Mouse (Mus musculus) stomach, postnatal 0 days (tissue): Measurements from ENCODE around the gene Lrpap1. TPM values are rescaled to one million over a fixed set of nuclear protein-coding genes. Genes with fewer than 3 reads are reported as not detected.

Experiments used
- ATAC-seq: fragments of 200-750 bp; cut with Nextera tagmentation; 2 replicates; pipeline ENCODE4 v1.8.0; 2017; ENCODE audit not compliant: low FRiP score, low TSS enrichment
- DNase-seq: peaks from one replicate; pipeline ENCODE4 v3.0.0-alpha.2; 2016; ENCODE audit warnings: low spot score
- H3K27ac ChIP-seq: fragments of 300-500 bp; sonication (generic); replicated peaks from 2 replicates; pipeline ENCODE4 v1.5.1; 2014; ENCODE audit warnings: mild to moderate bottlenecking, control low read depth
- H3K27me3 ChIP-seq: fragments of 300-500 bp; sonication (generic); 2 replicates; pipeline ENCODE4 v1.6.1; 2014; ENCODE audit warnings: low read length; ENCODE audit not compliant: control insufficient read depth, insufficient read depth
- H3K36me3 ChIP-seq: fragments of 300-500 bp; sonication (generic); 2 replicates; pipeline ENCODE4 v1.6.1; 2014; ENCODE audit warnings: low read length, mixed read lengths; ENCODE audit not compliant: control insufficient read depth, insufficient read depth
- H3K4me1 ChIP-seq: fragments of 300-500 bp; sonication (generic); replicated peaks from 2 replicates; pipeline ENCODE4 v1.6.1; 2014; ENCODE audit warnings: antibody characterized with exemption; ENCODE audit not compliant: control insufficient read depth, insufficient read depth
- H3K4me2 ChIP-seq: fragments of 300-500 bp; sonication (generic); replicated peaks from 2 replicates; pipeline ENCODE4 v1.6.1; 2014; ENCODE audit warnings: low read depth, mild to moderate bottlenecking, control low read depth, moderate library complexity
- H3K4me3 ChIP-seq: fragments of 300-500 bp; sonication (generic); 2 replicates; pipeline ENCODE4 v1.5.1; 2014; ENCODE audit warnings: low read depth, low read length, control low read depth
- H3K9ac ChIP-seq: fragments of 300-500 bp; sonication (generic); 2 replicates; pipeline ENCODE4 v1.6.1; 2014; ENCODE audit warnings: mild to moderate bottlenecking, low read length, control low read depth, mixed read lengths
- H3K9me3 ChIP-seq: fragments of 300-500 bp; sonication (generic); 2 replicates; pipeline ENCODE4 v1.6.1; 2016; ENCODE audit warnings: low read length; ENCODE audit not compliant: control insufficient read depth
- CTCF ChIP-seq: IDR thresholded peaks from 2 replicates; pipeline ENCODE4 v1.5.1; 2016; ENCODE audit warnings: antibody characterized with exemption, low read depth, mild to moderate bottlenecking, moderate library complexity
- EP300 ChIP-seq: optimal IDR thresholded peaks from 2 replicates; pipeline ENCODE3; 2016; ENCODE audit warnings: antibody characterized with exemption
- WGBS: fragments of 180-500 bp; shearing (Covaris S2); extraction: QIAGEN DNeasy Blood & Tissue Kit; methylation state at CpG from one replicate; pipeline ENCODE4 v1.1.7; 2014; 5-methylcytosine and 5-hydroxymethylcytosine counted together
- polyA plus RNA-seq: library from polyadenylated mRNA; unstranded; fragments of >200 nt; fragmentation: Nextera tagmentation; extraction: Ambion mirVana; gene quantifications from 2 replicates; pipeline ENCODE4 v1.2.1, GENCODE M21; 2015

Gene Lrpap1
- polyA plus RNA-seq, 1 experiment from 2014 or later = 101 TPM

- no peaks in the 10 kb centered on the region for H3K4me1 ChIP-seq
- no peak overlapping the region for H3K4me3 ChIP-seq
- no peaks in the 10 kb centered on the region for H3K36me3 ChIP-seq
- ATAC-seq = no peak
- H3K27ac ChIP-seq = no peak overlapping the region
- no peak overlapping the region for H3K9ac ChIP-seq
- TF ChIP-seq EP300 (no peak), CTCF (peak; percentile 61)
- H3K27me3 ChIP-seq = no peaks in the 10 kb centered on the region
- H3K9me3 ChIP-seq = no peaks in the 10 kb centered on the region
- no peak for DNase-seq
- H3K4me2 ChIP-seq = no peak overlapping the region
- WGBS = 74% methylated on average over 5 of the region's 5 CpGs
Observed at GRCm38 (mm10) chr5:35050541-35050940, 55.0 kb downstream of the Lrpap1 start.

GRCm38 (mm10) chr5:35043110-35043451 lies 62.5 kb downstream of the Lrpap1 start:
- Histone ChIP-seq H3K27me3 (no peaks in the 10 kb centered on the region), H3K27ac (no peak overlapping the region), H3K36me3 (no peaks in the 10 kb centered on the region), H3K4me3 (no peak overlapping the region), H3K9me3 (no peaks in the 10 kb centered on the region), H3K4me1 (no peaks in the 10 kb centered on the region), H3K9ac (no peak overlapping the region), H3K4me2 (no peak overlapping the region)
- DNase-seq (peak; percentile 72), ATAC-seq (peak; percentile 68)
- 6% methylated on average over 1 of the region's 1 CpGs for WGBS
- TF ChIP-seq CTCF (peak; percentile 96), EP300 (no peak)

- 55% methylated on average over 10 of the region's 10 CpGs for WGBS
- Histone ChIP-seq H3K9me3 (no peaks in the 10 kb centered on the region), H3K36me3 (no peaks in the 10 kb centered on the region), H3K4me2 (no peak overlapping the region), H3K4me3 (no peak overlapping the region), H3K27me3 (no peaks in the 10 kb centered on the region), H3K27ac (no peak overlapping the region), H3K9ac (no peak overlapping the region), H3K4me1 (no peaks in the 10 kb centered on the region)
- ATAC-seq (peak; percentile 11; the same call in 1 of the 2 replicates), DNase-seq (no peak)
- TF ChIP-seq CTCF (no peak), EP300 (no peak)
Observed at GRCm38 (mm10) chr5:35042431-35043109, 63.0 kb downstream of the Lrpap1 start.

Other genes with a start within 250 kb of the Lrpap1 start
- gene Msantd1, start 197.8 kb downstream of the Lrpap1 start, polyA plus RNA-seq = 0.24 and 0.36 TPM in 2 replicates
- 12.7 and 14.2 TPM in 2 replicates for gene Rgs12, start 156.3 kb downstream of the Lrpap1 start, polyA plus RNA-seq
- 1.6 and 2.5 TPM in 2 replicates for gene Hgfac, start 64.3 kb downstream of the Lrpap1 start, polyA plus RNA-seq
- gene Dok7, start 49.0 kb downstream of the Lrpap1 start, polyA plus RNA-seq = 0.72 and 1.0 TPM in 2 replicates
- gene Adra2c, start 172.6 kb upstream of the Lrpap1 start, polyA plus RNA-seq = not detected in 2 replicates